Mouse (Mus musculus): ENCODE data around the gene Eif4g3.

The Eif4g3 gene

GRCm38 (mm10) chr4:138064882-138065592 lies 72.2 kb downstream of the Eif4g3 start:
- DNase-seq = no peak

GRCm38 (mm10) chr4:138065593-138066169 lies 72.9 kb downstream of the Eif4g3 start:
- no peak for DNase-seq

GRCm38 (mm10) chr4:138066421-138066820 lies 73.6 kb downstream of the Eif4g3 start:
- DNase-seq = no peak

GRCm38 (mm10) chr4:138067858-138068257 lies 75.0 kb downstream of the Eif4g3 start:
- no peak for DNase-seq

- DNase-seq = no peak
Observed at GRCm38 (mm10) chr4:138068598-138068997, 75.8 kb downstream of the Eif4g3 start.

- no peak for DNase-seq
Observed at GRCm38 (mm10) chr4:138069371-138069770, 76.5 kb downstream of the Eif4g3 start.

GRCm38 (mm10) chr4:138071497-138071896 lies 78.7 kb downstream of the Eif4g3 start:
- no peak for DNase-seq

GRCm38 (mm10) chr4:138073086-138073485 lies 80.3 kb downstream of the Eif4g3 start:
- DNase-seq = no peak

GRCm38 (mm10) chr4:138073531-138073930 lies 80.7 kb downstream of the Eif4g3 start:
- no peak for DNase-seq

GRCm38 (mm10) chr4:138074896-138075584 lies 82.2 kb downstream of the Eif4g3 start:
- DNase-seq = no peak

- no peak for DNase-seq
Observed at GRCm38 (mm10) chr4:138077663-138078295, 85.0 kb downstream of the Eif4g3 start.

GRCm38 (mm10) chr4:138079234-138079633 lies 86.4 kb downstream of the Eif4g3 start:
- no peak for DNase-seq

GRCm38 (mm10) chr4:138082466-138082865 lies 89.6 kb downstream of the Eif4g3 start:
- no peak for DNase-seq

GRCm38 (mm10) chr4:138084103-138084502 lies 91.3 kb downstream of the Eif4g3 start:
- no peak for DNase-seq

- DNase-seq = no peak
Observed at GRCm38 (mm10) chr4:138084851-138085573, 92.2 kb downstream of the Eif4g3 start.

GRCm38 (mm10) chr4:138086949-138087348 lies 94.1 kb downstream of the Eif4g3 start:
- DNase-seq = no peak

GRCm38 (mm10) chr4:138089512-138089911 lies 96.7 kb downstream of the Eif4g3 start:
- no peak for DNase-seq

- DNase-seq = no peak
Observed at GRCm38 (mm10) chr4:138091562-138092194, 98.9 kb downstream of the Eif4g3 start.

- DNase-seq = no peak
Observed at GRCm38 (mm10) chr4:138100456-138100855, 107.6 kb downstream of the Eif4g3 start.

GRCm38 (mm10) chr4:138101795-138102194 lies 109.0 kb downstream of the Eif4g3 start:
- no peak for DNase-seq

GRCm38 (mm10) chr4:138102413-138102812 lies 109.6 kb downstream of the Eif4g3 start:
- no peak for DNase-seq

GRCm38 (mm10) chr4:138104967-138105366 lies 112.1 kb downstream of the Eif4g3 start:
- DNase-seq = no peak
